Mouse (Mus musculus) heart, embryonic 11.5 days (tissue): ENCODE measurements at regions not wholly inside any gene's neighbourhood (a gene's known extent, or its start where the extent isn't known, plus 50 kb on each side); places are given as distances from the start of the nearest gene placed in this dataset.

Source experiments
- ATAC-seq: fragments of 200-750 bp; cut with Nextera tagmentation; replicated peaks from 2 replicates; pipeline ENCODE4 v1.8.0; 2017; ENCODE audit warnings: moderate library complexity; ENCODE audit not compliant: insufficient number of reproducible peaks, low FRiP score, low TSS enrichment
- H3K27ac ChIP-seq: fragments of 300-500 bp; sonication (generic); 2 replicates; pipeline ENCODE4 v1.5.1; 2014; ENCODE audit warnings: mild to moderate bottlenecking, low read depth, low read length
- H3K27me3 ChIP-seq: fragments of 300-500 bp; sonication (generic); 2 replicates; pipeline ENCODE4 v1.6.1; 2014; ENCODE audit warnings: mild to moderate bottlenecking, low read length, mixed read lengths; ENCODE audit not compliant: control insufficient read depth, insufficient read depth
- H3K36me3 ChIP-seq: fragments of 300-500 bp; sonication (generic); 2 replicates; pipeline ENCODE4 v1.6.1; 2014; ENCODE audit warnings: mild to moderate bottlenecking, low read length, moderate library complexity, mixed read lengths; ENCODE audit not compliant: control insufficient read depth, insufficient read depth
- H3K4me1 ChIP-seq: fragments of 300-500 bp; sonication (generic); 2 replicates; pipeline ENCODE4 v1.6.1; 2014; ENCODE audit warnings: low read length; ENCODE audit not compliant: control insufficient read depth, insufficient read depth
- H3K4me2 ChIP-seq: fragments of 300-500 bp; sonication (generic); 2 replicates; pipeline ENCODE4 v1.6.1; 2014; ENCODE audit warnings: mild to moderate bottlenecking, moderate library complexity
- H3K4me3 ChIP-seq: fragments of 300-500 bp; sonication (generic); 2 replicates; pipeline ENCODE4 v1.5.1; 2014; ENCODE audit warnings: low read depth, low read length
- H3K9ac ChIP-seq: fragments of 300-500 bp; sonication (generic); 2 replicates; pipeline ENCODE4 v1.6.1; 2014; ENCODE audit warnings: mild to moderate bottlenecking, low read depth, low read length, moderate library complexity
- H3K9me3 ChIP-seq: fragments of 300-500 bp; sonication (generic); replicated peaks from 2 replicates; pipeline ENCODE4 v1.6.1; 2016; ENCODE audit warnings: low read length; ENCODE audit not compliant: control insufficient read depth
- WGBS: fragments of 180-500 bp; shearing (Covaris S2); extraction: QIAGEN DNeasy Blood & Tissue Kit; methylation state at CpG from one replicate; pipeline ENCODE4 v1.1.7; 2014; ENCODE audit not compliant: insufficient replicate concordance; 5-methylcytosine and 5-hydroxymethylcytosine counted together

DNA sequence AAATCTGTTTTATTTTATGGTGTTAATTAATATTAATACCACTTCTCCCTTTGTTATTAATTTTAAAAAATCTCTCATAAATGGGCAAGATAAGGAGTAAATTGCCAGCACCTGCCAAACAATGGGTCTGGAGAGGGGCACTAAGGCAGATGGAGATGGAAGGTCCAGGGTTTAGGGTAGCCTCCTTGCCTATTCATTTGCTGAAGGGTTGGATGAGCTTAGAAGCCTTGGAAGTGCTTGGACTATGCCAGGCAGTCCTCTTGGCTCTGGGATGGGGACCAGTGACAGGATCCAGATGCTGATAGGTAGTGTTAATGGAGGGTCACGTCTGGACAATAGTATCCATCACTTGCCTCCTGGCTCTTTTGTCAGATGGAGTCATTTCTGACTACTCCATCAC lies 82.7 kb downstream of the Nr2f2 start:
- ATAC-seq: no peak
- peaks cover 16% of the 10 kb centered on the region for H3K4me1 ChIP-seq
- 0% methylated on average over 1 of the region's 1 CpGs for WGBS
- H3K4me2 ChIP-seq: no peak overlapping the region
- no peaks in the 10 kb centered on the region for H3K36me3 ChIP-seq
- H3K27me3 ChIP-seq: peaks cover 84% of the 10 kb centered on the region
- H3K9ac ChIP-seq: no peak overlapping the region
- no peaks in the 10 kb centered on the region for H3K9me3 ChIP-seq
- H3K4me3 ChIP-seq: no peak overlapping the region
- H3K27ac ChIP-seq: no peak overlapping the region

- peaks cover 82% of the 10 kb centered on the region for H3K27me3 ChIP-seq
- H3K9ac ChIP-seq: no peak overlapping the region
- H3K4me2 ChIP-seq: no peak overlapping the region
- no peaks in the 10 kb centered on the region for H3K36me3 ChIP-seq
- H3K9me3 ChIP-seq: no peaks in the 10 kb centered on the region
- H3K27ac ChIP-seq: no peak overlapping the region
- WGBS: 10% methylated on average over 4 of the region's 4 CpGs
- ATAC-seq: no peak
- H3K4me1 ChIP-seq: peaks cover 15% of the 10 kb centered on the region
- H3K4me3 ChIP-seq: no peak overlapping the region
These were observed 83.4 kb downstream of the Nr2f2 start for GRCm38 (mm10) chr7:70283166-70283565.

DNA sequence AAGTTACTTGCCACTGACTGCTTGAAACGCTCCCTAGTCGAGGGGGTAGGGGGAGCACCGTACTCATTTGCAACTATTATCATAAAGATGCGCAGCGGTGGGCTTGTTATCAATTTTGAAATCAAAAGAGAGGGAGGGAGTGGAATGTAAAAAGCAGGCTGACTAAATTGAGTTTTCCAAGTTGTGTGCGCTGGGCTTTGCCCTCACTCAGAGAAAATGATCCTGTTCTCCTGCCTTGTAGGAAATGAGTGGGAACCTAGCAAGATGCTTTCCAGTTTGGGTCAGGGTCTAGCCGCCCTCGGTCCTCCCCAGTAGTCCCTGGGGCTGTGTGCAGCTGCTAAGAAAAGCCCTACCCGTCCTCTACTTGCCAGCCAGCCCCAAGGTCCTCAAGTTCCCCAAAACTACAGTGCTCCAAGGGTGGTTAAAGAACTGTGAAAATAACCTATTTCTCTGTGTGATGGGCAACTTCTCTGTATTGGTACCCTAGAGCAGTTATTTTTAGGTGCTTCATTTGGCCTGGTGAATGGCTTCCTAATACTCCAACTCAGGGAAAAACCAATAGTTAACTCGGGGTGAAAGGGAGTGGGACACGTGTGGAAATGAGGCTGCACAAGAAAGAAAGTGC lies 84.5 kb downstream of the Nr2f2 start:
- ATAC-seq: no peak
- Histone ChIP-seq H3K9ac (no peak overlapping the region), H3K36me3 (no peaks in the 10 kb centered on the region), H3K27ac (no peak overlapping the region), H3K4me3 (no peak overlapping the region), H3K27me3 (peaks cover 81% of the 10 kb centered on the region), H3K4me1 (peaks cover 11% of the 10 kb centered on the region), H3K4me2 (no peak overlapping the region), H3K9me3 (no peaks in the 10 kb centered on the region)
- WGBS: 7% methylated on average over 11 of the region's 11 CpGs

- 1% methylated on average over 22 of the region's 22 CpGs for WGBS
These were observed 85.2 kb downstream of the Nr2f2 start for GRCm38 (mm10) chr7:70281381-70281750.

GRCm38 (mm10) chr7:70280643-70281380 lies 85.7 kb downstream of the Nr2f2 start:
- no peak for ATAC-seq
- H3K27ac ChIP-seq: no peak overlapping the region
- H3K27me3 ChIP-seq: peaks cover 77% of the 10 kb centered on the region
- H3K9me3 ChIP-seq: no peaks in the 10 kb centered on the region
- H3K4me3 ChIP-seq: peak overlapping the region; percentile 36
- peak overlapping the region; percentile 71 for H3K4me2 ChIP-seq
- WGBS: under 1% methylated on average over 42 of the region's 42 CpGs
- no peaks in the 10 kb centered on the region for H3K36me3 ChIP-seq
- peak overlapping the region; percentile 44; the same call in 1 of the 2 replicates for H3K9ac ChIP-seq
- peaks cover 11% of the 10 kb centered on the region for H3K4me1 ChIP-seq

More at GRCm38 (mm10) chr7:70281381-70281750, 85.2 kb downstream of the Nr2f2 start:
- peaks cover 77% of the 10 kb centered on the region for H3K27me3 ChIP-seq
- peak overlapping the region; percentile 36 for H3K4me3 ChIP-seq
- peaks cover 11% of the 10 kb centered on the region for H3K4me1 ChIP-seq
- no peaks in the 10 kb centered on the region for H3K36me3 ChIP-seq
- no peak overlapping the region for H3K27ac ChIP-seq
- H3K9ac ChIP-seq: 0 out of 2 replicates have a peak overlapping the region, but pooled peaks have one; percentile 44
- H3K4me2 ChIP-seq: peak overlapping the region; percentile 71
- no peaks in the 10 kb centered on the region for H3K9me3 ChIP-seq
- ATAC-seq: no peak

DNA sequence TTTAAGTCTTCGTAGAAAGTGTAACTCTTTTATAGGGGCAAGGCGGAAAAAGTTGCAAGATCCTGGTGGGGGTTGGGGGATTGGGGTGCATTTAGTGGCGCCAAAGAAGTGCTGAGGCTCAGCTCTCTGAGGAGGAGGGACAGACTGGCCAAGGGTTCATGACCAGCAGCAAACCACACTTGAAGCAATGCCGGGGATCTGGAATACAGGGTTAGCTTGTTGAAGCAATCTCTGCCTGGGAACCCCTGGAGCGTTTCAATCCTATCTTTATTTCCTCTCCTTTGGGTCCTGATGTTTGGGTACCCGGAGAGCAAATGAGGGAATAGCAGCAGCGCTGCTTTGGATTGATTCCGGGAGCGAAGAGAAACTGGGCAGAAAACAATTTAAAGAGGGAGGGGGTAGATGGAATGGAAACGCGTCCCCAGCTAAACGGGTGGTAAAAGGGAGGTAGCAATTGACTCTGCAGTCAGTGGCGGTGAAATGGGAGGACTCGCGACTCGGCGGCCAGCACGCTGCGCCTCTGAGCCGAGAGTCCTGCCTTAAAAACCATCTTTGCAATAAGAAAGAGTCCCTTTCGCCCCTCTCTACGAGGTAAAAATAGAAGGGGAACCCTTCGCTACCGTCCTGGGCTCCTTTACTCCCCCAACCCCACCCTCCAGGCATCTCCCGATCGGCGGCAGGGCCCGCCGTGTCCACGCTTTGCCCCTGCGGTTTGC lies 86.5 kb downstream of the Nr2f2 start:
- no peaks in the 10 kb centered on the region for H3K36me3 ChIP-seq
- WGBS: under 1% methylated on average over 31 of the region's 31 CpGs
- H3K4me3 ChIP-seq: peak overlapping the region; percentile 36
- H3K27me3 ChIP-seq: peaks cover 70% of the 10 kb centered on the region
- no peak for ATAC-seq
- no peaks in the 10 kb centered on the region for H3K9me3 ChIP-seq
- H3K4me2 ChIP-seq: peak overlapping the region; percentile 71
- peaks cover 11% of the 10 kb centered on the region for H3K4me1 ChIP-seq
- H3K27ac ChIP-seq: no peak overlapping the region
- no peak overlapping the region for H3K9ac ChIP-seq

GRCm38 (mm10) chr7:70279101-70279500 lies 87.4 kb downstream of the Nr2f2 start:
- ATAC-seq: no peak
- 11% methylated on average over 3 of the region's 3 CpGs for WGBS
- Histone ChIP-seq H3K4me1 (peaks cover 11% of the 10 kb centered on the region), H3K9me3 (no peaks in the 10 kb centered on the region), H3K36me3 (no peaks in the 10 kb centered on the region), H3K27ac (no peak overlapping the region), H3K4me3 (no peak overlapping the region), H3K4me2 (no peak overlapping the region), H3K9ac (no peak overlapping the region), H3K27me3 (peaks cover 60% of the 10 kb centered on the region)

DNA sequence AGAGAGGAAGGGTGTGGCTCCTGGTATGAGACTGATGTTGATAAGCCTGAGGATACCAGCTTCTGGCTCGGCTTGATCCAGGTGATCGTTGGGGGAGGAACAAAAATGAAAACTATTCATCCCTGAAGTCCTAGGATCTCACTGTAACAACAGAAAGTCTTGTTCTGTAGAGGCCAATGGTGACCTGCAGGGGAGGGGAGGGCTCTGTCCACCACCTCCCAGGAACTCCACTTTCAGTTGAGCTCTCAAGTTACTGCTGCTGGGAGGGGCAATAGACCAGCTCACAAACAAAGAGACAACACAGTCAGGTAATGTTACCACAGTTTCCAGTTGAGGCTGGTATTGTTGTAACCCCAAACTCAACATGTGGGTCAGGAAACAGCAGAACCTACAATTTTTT lies 90.5 kb downstream of the Nr2f2 start:
- Histone ChIP-seq H3K36me3 (no peaks in the 10 kb centered on the region), H3K9me3 (no peaks in the 10 kb centered on the region), H3K4me1 (peaks cover 7% of the 10 kb centered on the region), H3K4me2 (no peak overlapping the region), H3K9ac (no peak overlapping the region), H3K27ac (no peak overlapping the region), H3K27me3 (peaks cover 35% of the 10 kb centered on the region), H3K4me3 (no peak overlapping the region)
- 65% methylated on average over 2 of the region's 2 CpGs for WGBS
- peak; percentile 65; the same call in 1 of the 2 replicates for ATAC-seq
